Mouse (Mus musculus): ENCODE measurements at regions not wholly inside any gene's neighbourhood (a gene's known extent, or its start where the extent isn't known, plus 50 kb on each side); places are given as distances from the start of the nearest gene placed in this dataset.

DNA sequence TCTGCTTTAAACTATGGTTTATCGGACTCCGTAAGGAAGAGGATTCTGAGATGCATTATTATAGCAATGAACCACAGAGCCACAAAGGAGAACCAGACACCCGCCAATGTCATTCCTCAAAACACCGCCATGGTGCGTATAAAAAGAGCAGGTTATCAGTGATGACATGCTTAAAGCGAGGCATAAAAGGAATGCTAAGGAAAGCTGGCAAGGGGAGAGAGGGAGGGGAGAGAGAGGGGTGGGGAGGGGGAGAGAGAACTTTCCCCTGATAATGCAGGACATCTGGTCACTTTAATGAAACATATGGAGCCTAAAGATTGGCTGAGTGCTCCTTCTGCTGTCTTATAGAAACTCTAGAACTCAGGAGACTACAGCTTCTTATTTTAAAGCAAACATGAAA is 222.8 kb upstream of the Lrig3 start:
- TF ChIP-seq CTCF (IDR thresholded peaks at IDR 0.05; ENCODE audit: low read depth) (no peak), EP300 (optimal IDR thresholded peaks at IDR 0.05) (no peak)
